Mouse (Mus musculus): ENCODE measurements around the gene Gna11. TPM values are rescaled to one million over a fixed set of nuclear protein-coding genes. Genes with fewer than 3 reads are reported as not detected.

Gna11 gene
- polyA plus RNA-seq, 1 experiment from 2014 or later, result 97.6 TPM

DNA sequence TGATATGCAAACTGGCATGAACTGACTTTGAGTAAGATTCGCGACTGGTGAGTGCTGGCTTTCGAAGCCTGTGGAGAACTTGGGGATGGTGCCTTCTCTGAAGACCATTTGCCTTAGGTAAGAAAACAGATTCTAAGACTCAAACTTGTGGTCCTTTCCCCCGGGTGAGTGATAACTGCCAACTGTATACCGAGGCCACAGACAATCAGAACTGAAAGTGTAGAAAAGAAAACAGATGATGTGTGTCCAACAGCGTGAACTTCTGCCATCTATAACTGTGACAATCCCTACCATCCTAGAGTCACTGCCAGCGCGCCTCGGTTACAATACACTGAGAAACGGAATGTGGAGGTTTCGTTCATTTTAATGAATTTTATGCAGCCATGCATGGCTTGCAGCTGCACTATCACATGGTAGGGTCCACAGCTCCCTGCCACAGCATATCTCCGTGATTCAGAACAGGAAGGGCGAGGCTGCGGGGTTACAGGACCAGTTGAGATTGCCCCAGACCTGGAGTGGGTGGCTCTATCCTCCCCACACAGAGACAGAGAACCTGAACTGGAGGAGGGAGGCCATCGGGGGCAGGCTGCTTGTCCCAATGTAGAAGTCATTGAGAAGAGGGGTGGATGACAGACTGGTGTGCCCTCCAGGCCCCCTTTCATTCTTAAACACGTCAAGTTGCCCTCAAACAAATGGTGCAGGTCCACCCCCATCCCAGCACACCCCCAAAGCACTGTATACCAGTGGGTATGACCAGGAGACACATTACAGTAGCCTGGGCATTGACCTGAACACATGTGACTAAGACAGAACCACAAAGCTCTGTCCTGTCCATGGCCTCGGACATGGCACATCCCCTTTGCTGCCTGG lies 47.4 kb downstream of the Gna11 start:
- Histone ChIP-seq H3K27ac (ENCODE audit: low read depth, low read length) (no peak overlapping the region), H3K4me3 (ENCODE audit: low read depth, low read length) (no peak overlapping the region), H3K9me3 (replicated peaks; ENCODE audit: control insufficient read depth, low read length) (no peaks in the 10 kb centered on the region), H3K9ac (ENCODE audit: low read length) (no peak overlapping the region; the same call in 1 of the 2 replicates), H3K27me3 (replicated peaks; ENCODE audit: control insufficient read depth, insufficient read depth, low read length) (no peaks in the 10 kb centered on the region), H3K4me1 (ENCODE audit: control insufficient read depth, insufficient read depth, low read length) (peaks cover 15% of the 10 kb centered on the region), H3K36me3 (ENCODE audit: control insufficient read depth, insufficient read depth, low read length) (peaks cover 7% of the 10 kb centered on the region), H3K4me2 (ENCODE audit: low read length) (peak overlapping the region; percentile 40)
- ATAC-seq (no peak), DNase-seq (ENCODE audit: low spot score) (no peak)
- 88% methylated on average over 17 of the region's 17 CpGs for WGBS

DNA sequence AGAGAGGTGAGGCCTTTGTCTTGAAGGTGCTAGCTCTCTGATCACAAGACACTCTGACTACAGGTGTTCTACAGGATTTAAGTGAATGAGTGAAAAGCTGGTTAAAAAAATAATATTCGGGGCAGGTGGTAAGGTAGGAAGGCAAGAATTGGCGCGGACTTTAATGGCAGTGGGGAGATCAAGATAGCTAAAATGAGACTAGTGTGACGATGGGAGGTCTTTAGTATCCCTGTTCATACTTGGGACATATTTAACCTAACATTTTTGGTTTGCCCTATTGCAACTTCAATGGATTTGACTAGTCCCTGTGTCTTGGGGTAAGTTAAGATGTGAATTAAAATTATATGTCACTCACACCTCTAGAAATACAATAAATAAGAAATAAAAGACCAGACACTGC lies 48.0 kb downstream of the Gna11 start:
- Histone ChIP-seq H3K9me3 (replicated peaks; ENCODE audit: control insufficient read depth, low read length) (no peaks in the 10 kb centered on the region), H3K4me3 (ENCODE audit: low read depth, low read length) (peak overlapping the region; percentile 84), H3K36me3 (ENCODE audit: control insufficient read depth, insufficient read depth, low read length) (peaks cover 13% of the 10 kb centered on the region), H3K4me2 (ENCODE audit: low read length) (peak overlapping the region; percentile 40), H3K4me1 (ENCODE audit: control insufficient read depth, insufficient read depth, low read length) (peaks cover 15% of the 10 kb centered on the region), H3K27me3 (replicated peaks; ENCODE audit: control insufficient read depth, insufficient read depth, low read length) (no peaks in the 10 kb centered on the region), H3K9ac (ENCODE audit: low read length) (peak overlapping the region; percentile 37), H3K27ac (ENCODE audit: low read depth, low read length) (peak overlapping the region; percentile 15; the same call in 1 of the 2 replicates)
- ATAC-seq (no peak), DNase-seq (ENCODE audit: low spot score) (no peak)
- 32% methylated on average over 4 of the region's 4 CpGs for WGBS

DNA sequence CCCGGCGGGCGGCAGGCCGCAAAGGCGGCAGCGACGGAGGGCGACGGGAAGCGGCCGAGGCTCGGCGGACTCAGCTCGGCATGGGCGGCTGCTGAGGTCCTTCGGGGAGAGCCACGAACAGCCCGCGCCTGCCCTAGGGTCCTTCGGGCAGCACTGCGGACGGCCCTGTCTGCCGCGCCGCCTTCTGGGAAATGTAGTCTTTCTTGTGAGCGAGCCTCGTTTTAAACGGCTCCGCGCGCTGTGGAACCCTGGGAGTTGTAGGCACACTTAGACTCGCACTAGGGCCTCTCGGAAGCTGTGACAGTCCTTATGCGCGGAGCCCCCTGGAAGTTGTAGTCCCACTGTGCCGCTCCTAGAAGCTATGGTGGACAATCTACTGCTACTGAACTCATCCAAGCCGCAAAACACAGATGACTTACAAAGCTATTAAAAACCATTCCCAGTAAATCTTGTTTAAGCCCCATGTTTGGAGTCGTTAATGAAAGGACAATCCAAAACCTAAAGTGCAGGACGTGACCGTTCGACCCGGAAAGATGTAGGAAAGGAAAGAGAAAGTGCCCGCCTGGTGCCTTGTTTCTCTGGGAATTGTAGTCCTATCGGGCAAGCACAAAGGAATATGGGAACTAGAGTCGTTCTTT lies 48.6 kb downstream of the Gna11 start, which contains the start of gene Ncln:
Gene Ncln, minus strand, starts transcription at position 129 of the 638 bp plus-strand sequence.
- H3K27me3 ChIP-seq (replicated peaks; ENCODE audit: control insufficient read depth, insufficient read depth, low read length), result no peaks in the 10 kb centered on the region
- DNase-seq (ENCODE audit: low spot score) (peak; percentile 100), ATAC-seq (peak; percentile 98)
- no peaks in the 10 kb centered on the region for H3K9me3 ChIP-seq (replicated peaks; ENCODE audit: control insufficient read depth, low read length)
- H3K4me3 ChIP-seq (ENCODE audit: low read depth, low read length), result peak within 1 kb of the TSS; percentile 84
- H3K9ac ChIP-seq (ENCODE audit: low read length), result peak within 1 kb of the TSS; percentile 82
- H3K4me1 ChIP-seq (ENCODE audit: control insufficient read depth, insufficient read depth, low read length), result peaks cover 15% of the 10 kb centered on the region
- peak within 1 kb of the TSS; percentile 15; the same call in 1 of the 2 replicates for H3K27ac ChIP-seq (ENCODE audit: low read depth, low read length)
- WGBS, result under 1% methylated on average over 43 of the region's 45 CpGs
- peaks cover 19% of the 10 kb centered on the region for H3K36me3 ChIP-seq (ENCODE audit: control insufficient read depth, insufficient read depth, low read length)
- peak within 1 kb of the TSS; percentile 97 for H3K4me2 ChIP-seq (ENCODE audit: low read length)

DNA sequence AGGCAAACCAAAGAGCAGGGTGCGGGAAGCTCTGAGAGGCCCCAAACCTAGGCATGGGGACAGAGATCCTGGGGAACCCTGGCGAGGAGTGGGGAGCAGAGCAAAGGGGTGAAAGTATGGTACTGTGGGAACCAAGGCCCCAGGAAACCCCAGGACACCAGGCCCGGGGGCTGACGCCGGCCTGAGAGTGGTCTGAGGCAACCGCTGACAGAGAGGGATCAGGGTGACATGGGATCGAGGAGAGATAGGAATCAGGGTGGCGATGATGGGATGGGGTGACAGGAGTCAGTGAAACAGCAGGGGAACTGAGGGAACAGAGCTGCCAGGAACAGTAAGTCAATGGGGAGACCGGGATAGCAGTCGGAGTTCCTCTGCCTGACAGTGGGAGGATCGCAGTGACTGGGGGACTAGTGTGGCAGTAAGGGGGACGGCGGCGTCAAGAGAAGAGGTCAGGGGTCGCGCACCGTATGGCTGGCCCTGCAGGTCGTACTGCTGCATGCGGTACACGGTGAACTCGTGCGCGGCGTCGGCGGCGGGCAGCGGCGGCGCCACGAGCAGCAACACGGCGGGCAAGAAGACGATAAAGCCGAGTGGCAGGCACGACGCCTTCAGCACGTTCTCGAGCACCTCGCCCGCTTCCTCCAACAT lies 49.2 kb downstream of the Gna11 start:
- peaks cover 26% of the 10 kb centered on the region for H3K36me3 ChIP-seq (ENCODE audit: control insufficient read depth, insufficient read depth, low read length)
- DNase-seq (ENCODE audit: low spot score) (no peak), ATAC-seq (peak; percentile 47)
- peak overlapping the region; percentile 84 for H3K4me3 ChIP-seq (ENCODE audit: low read depth, low read length)
- no peak overlapping the region; the same call in 1 of the 2 replicates for H3K27ac ChIP-seq (ENCODE audit: low read depth, low read length)
- H3K9me3 ChIP-seq (replicated peaks; ENCODE audit: control insufficient read depth, low read length), result no peaks in the 10 kb centered on the region
- H3K4me1 ChIP-seq (ENCODE audit: control insufficient read depth, insufficient read depth, low read length), result peaks cover 15% of the 10 kb centered on the region
- H3K4me2 ChIP-seq (ENCODE audit: low read length), result peak overlapping the region; percentile 97
- H3K9ac ChIP-seq (ENCODE audit: low read length), result peak overlapping the region; percentile 82
- no peaks in the 10 kb centered on the region for H3K27me3 ChIP-seq (replicated peaks; ENCODE audit: control insufficient read depth, insufficient read depth, low read length)
- 2% methylated on average over 41 of the region's 41 CpGs for WGBS

DNA sequence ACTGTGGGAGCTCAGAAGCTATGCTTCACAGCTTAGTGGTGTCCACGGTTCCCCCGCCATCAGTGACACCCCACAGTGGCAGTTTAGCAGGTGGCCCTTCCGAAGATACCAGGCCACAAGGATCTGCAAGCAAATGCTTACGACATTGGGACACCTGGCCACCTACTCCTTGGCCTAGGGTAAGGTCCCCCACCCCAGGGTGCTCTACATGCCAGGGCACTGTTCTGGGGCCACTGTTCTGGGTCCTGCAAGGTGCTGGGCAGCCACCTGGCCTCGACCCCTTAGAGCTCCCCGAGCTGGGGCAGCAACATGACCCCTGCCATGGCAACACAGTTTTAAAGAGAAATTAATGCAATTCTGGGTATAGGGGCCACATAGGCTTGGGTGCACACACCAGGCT lies 49.8 kb downstream of the Gna11 start:
- Histone ChIP-seq H3K9ac (ENCODE audit: low read length) (peak overlapping the region; percentile 82), H3K4me1 (ENCODE audit: control insufficient read depth, insufficient read depth, low read length) (peaks cover 15% of the 10 kb centered on the region), H3K27me3 (replicated peaks; ENCODE audit: control insufficient read depth, insufficient read depth, low read length) (no peaks in the 10 kb centered on the region), H3K4me3 (ENCODE audit: low read depth, low read length) (peak overlapping the region; percentile 84), H3K4me2 (ENCODE audit: low read length) (peak overlapping the region; percentile 97), H3K9me3 (replicated peaks; ENCODE audit: control insufficient read depth, low read length) (no peaks in the 10 kb centered on the region), H3K27ac (ENCODE audit: low read depth, low read length) (no peak overlapping the region), H3K36me3 (ENCODE audit: control insufficient read depth, insufficient read depth, low read length) (peaks cover 31% of the 10 kb centered on the region)
- DNase-seq (ENCODE audit: low spot score), result no peak
- no peak for ATAC-seq
- 77% methylated on average over 6 of the region's 6 CpGs for WGBS

DNA sequence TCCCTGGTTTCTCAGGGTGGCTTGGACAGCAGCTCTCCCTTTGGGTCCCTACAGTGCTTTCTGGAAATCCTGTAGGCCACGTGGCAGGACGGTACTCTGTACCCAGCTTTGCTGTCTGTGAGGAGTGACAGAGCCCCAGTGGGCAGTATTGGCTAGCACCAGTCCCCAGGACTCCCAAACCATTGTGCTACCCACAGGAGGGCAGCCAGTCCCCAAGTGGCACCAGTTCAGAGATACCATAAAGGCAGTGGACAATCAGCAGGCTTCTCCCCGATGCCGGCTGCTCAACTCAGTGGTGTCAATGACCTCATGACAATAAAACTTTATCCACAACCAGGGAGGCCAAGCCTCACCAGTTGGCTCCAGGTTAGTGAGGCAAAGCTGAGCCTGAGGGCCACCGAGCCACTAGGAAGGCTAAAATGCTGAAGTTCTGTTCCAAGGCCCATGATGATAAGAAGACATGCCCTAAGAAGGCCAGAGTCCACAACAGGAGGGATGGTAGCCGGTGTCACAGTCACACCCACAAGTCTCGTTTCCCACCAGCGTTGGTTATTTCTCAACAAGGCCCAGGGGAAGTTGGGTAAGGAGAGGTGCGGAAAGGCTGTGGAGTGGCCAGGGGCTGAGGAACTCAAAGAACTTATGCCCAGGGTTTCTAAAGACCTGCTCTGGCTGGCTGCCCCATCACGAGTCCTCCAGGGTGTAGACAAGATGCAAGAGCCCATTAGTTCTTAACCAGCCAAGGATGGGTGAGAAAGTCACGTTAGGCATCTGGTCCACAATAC lies 50.5 kb downstream of the Gna11 start:
- DNase-seq (ENCODE audit: low spot score) (no peak), ATAC-seq (no peak)
- Histone ChIP-seq H3K36me3 (ENCODE audit: control insufficient read depth, insufficient read depth, low read length) (peaks cover 38% of the 10 kb centered on the region), H3K4me2 (ENCODE audit: low read length) (peak overlapping the region; percentile 97), H3K9me3 (replicated peaks; ENCODE audit: control insufficient read depth, low read length) (no peaks in the 10 kb centered on the region), H3K4me1 (ENCODE audit: control insufficient read depth, insufficient read depth, low read length) (peaks cover 15% of the 10 kb centered on the region), H3K9ac (ENCODE audit: low read length) (0 out of 2 replicates have a peak overlapping the region, but pooled peaks have one; percentile 82), H3K27ac (ENCODE audit: low read depth, low read length) (no peak overlapping the region), H3K27me3 (replicated peaks; ENCODE audit: control insufficient read depth, insufficient read depth, low read length) (no peaks in the 10 kb centered on the region), H3K4me3 (ENCODE audit: low read depth, low read length) (no peak overlapping the region)
- 89% methylated on average over 11 of the region's 11 CpGs for WGBS

DNA sequence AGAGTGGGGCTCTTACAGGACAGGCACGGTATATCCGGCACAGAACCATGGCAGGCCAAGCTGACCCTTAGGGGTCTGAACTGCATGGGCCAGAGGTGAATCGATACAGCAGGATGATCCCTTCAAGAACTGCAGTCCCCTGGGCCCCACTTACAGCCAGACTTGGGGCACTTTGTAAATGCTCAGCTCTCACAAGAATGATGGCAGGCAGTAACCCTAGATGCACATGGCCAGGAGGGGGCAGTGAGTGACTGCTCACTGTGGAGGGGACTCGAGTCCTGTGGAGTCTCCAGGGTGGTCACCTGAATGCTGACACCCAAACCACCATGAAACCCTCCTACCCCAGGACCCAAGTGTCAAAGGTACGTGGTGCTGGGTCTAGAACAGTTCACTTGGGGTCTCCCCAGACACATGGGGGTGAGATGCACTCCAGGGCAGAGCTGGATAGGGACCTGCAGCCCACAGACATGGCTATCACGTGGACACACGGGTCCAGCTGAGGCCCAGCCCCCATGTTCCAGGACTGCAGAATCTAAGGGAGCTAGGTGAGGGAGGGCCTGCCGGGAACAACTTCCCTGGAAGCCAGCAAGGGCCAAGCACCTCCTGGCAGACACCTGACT lies 51.3 kb downstream of the Gna11 start:
- H3K4me1 ChIP-seq (ENCODE audit: control insufficient read depth, insufficient read depth, low read length), result peaks cover 15% of the 10 kb centered on the region
- ATAC-seq (no peak), DNase-seq (ENCODE audit: low spot score) (no peak)
- H3K4me3 ChIP-seq (ENCODE audit: low read depth, low read length), result no peak overlapping the region
- H3K27ac ChIP-seq (ENCODE audit: low read depth, low read length), result no peak overlapping the region
- no peaks in the 10 kb centered on the region for H3K9me3 ChIP-seq (replicated peaks; ENCODE audit: control insufficient read depth, low read length)
- H3K9ac ChIP-seq (ENCODE audit: low read length), result no peak overlapping the region; the same call in 1 of the 2 replicates
- peaks cover 46% of the 10 kb centered on the region for H3K36me3 ChIP-seq (ENCODE audit: control insufficient read depth, insufficient read depth, low read length)
- no peaks in the 10 kb centered on the region for H3K27me3 ChIP-seq (replicated peaks; ENCODE audit: control insufficient read depth, insufficient read depth, low read length)
- 83% methylated on average over 8 of the region's 8 CpGs for WGBS
- no peak overlapping the region for H3K4me2 ChIP-seq (ENCODE audit: low read length)

All from forebrain, embryonic 14.5 days (tissue).